Mouse (Mus musculus) lung, postnatal 0 days (tissue): Measurements from ENCODE around the gene Gm20388. TPM values are rescaled to one million over a fixed set of nuclear protein-coding genes. Genes with fewer than 3 reads are reported as not detected.
A peak's percentile ranks its signal among the peaks of the same experiment; 100 is the strongest.

Experiments
- ATAC-seq: fragments of 200-750 bp; cut with Nextera tagmentation; 2 replicates; pipeline ENCODE4 v1.8.0; 2017; ENCODE audit warnings: moderate library complexity
- DNase-seq: peaks from one replicate; pipeline ENCODE4 v3.0.0-alpha.2; 2016; ENCODE audit warnings: low spot score
- H3K27ac ChIP-seq: fragments of 300-500 bp; sonication (generic); 2 replicates; pipeline ENCODE4 v1.5.1; 2014; ENCODE audit warnings: antibody characterized with exemption, mild to moderate bottlenecking, low read length, mixed read lengths
- H3K27me3 ChIP-seq: fragments of 300-500 bp; sonication (generic); replicated peaks from 2 replicates; pipeline ENCODE4 v1.6.1; 2014; ENCODE audit warnings: low read length, mixed read lengths; ENCODE audit not compliant: insufficient read depth
- H3K36me3 ChIP-seq: fragments of 300-500 bp; sonication (generic); 2 replicates; pipeline ENCODE4 v1.6.1; 2014; ENCODE audit warnings: low read length, mixed read lengths; ENCODE audit not compliant: insufficient read depth
- H3K4me1 ChIP-seq: fragments of 300-500 bp; sonication (generic); 2 replicates; pipeline ENCODE4 v1.6.1; 2014; ENCODE audit warnings: antibody characterized with exemption, low read depth, low read length, mixed read lengths; ENCODE audit not compliant: insufficient read depth
- H3K4me2 ChIP-seq: fragments of 300-500 bp; sonication (generic); replicated peaks from 2 replicates; pipeline ENCODE4 v1.6.1; 2014; ENCODE audit warnings: low read depth, mild to moderate bottlenecking, low read length, moderate library complexity, mixed read lengths
- H3K4me3 ChIP-seq: fragments of 300-500 bp; sonication (generic); 2 replicates; pipeline ENCODE4 v1.5.1; 2014; ENCODE audit warnings: low read depth, low read length
- H3K9ac ChIP-seq: fragments of 300-500 bp; sonication (generic); replicated peaks from 2 replicates; pipeline ENCODE4 v1.6.1; 2014; ENCODE audit warnings: low read depth, mild to moderate bottlenecking
- H3K9me3 ChIP-seq: fragments of 300-500 bp; sonication (generic); 2 replicates; pipeline ENCODE4 v1.6.1; 2016; ENCODE audit warnings: low read length, mixed read lengths
- CTCF ChIP-seq: IDR thresholded peaks from 2 replicates; pipeline ENCODE4 v1.5.1; 2016; ENCODE audit warnings: antibody characterized with exemption, mild to moderate bottlenecking
- EP300 ChIP-seq: IDR thresholded peaks from 2 replicates; pipeline ENCODE4 v1.6.1; 2016; ENCODE audit warnings: antibody characterized with exemption, mild to moderate bottlenecking, control low read depth
- WGBS: fragments of 180-500 bp; shearing (Covaris S2); extraction: QIAGEN DNeasy Blood & Tissue Kit; methylation state at CpG from one replicate; pipeline ENCODE4 v1.1.7; 2014; 5-methylcytosine and 5-hydroxymethylcytosine counted together
- polyA plus RNA-seq: library from polyadenylated mRNA; unstranded; fragments of >200 nt; fragmentation: Nextera tagmentation; extraction: Ambion mirVana; gene quantifications from 2 replicates; pipeline ENCODE4 v1.2.1, GENCODE M21; 2015

The Gm20388 gene
- polyA plus RNA-seq, 1 experiment from 2014 or later = not detected

GRCm38 (mm10) chr8:123717516-123718490 lies 3807.2 kb downstream of the Gm20388 start:
- ATAC-seq (peak; percentile 95), DNase-seq (peak; percentile 96)
- Histone ChIP-seq H3K9me3 (no peaks in the 10 kb centered on the region), H3K27me3 (no peaks in the 10 kb centered on the region), H3K9ac (no peak overlapping the region), H3K36me3 (no peaks in the 10 kb centered on the region), H3K4me3 (no peak overlapping the region), H3K4me1 (peaks cover 6% of the 10 kb centered on the region; the same call in 1 of the 2 replicates), H3K4me2 (no peak overlapping the region), H3K27ac (peak overlapping the region; percentile 90)
- WGBS = 51% methylated on average over 15 of the region's 15 CpGs
- TF ChIP-seq EP300 = peak; percentile 23; the same call in 1 of the 2 replicates
- TF ChIP-seq CTCF = peak; percentile 2; the same call in 1 of the 2 replicates

- H3K36me3 ChIP-seq = no peaks in the 10 kb centered on the region
- H3K9me3 ChIP-seq = no peaks in the 10 kb centered on the region
- ATAC-seq (no peak), DNase-seq (no peak)
- no peak overlapping the region for H3K27ac ChIP-seq
- 81% methylated on average over 2 of the region's 2 CpGs for WGBS
- H3K4me3 ChIP-seq = no peak overlapping the region
- no peak overlapping the region for H3K4me2 ChIP-seq
- TF ChIP-seq CTCF = no peak
- TF ChIP-seq EP300 = no peak
- H3K9ac ChIP-seq = no peak overlapping the region
- peaks cover 6% of the 10 kb centered on the region; the same call in 1 of the 2 replicates for H3K4me1 ChIP-seq
- H3K27me3 ChIP-seq = no peaks in the 10 kb centered on the region
Observed at GRCm38 (mm10) chr8:123718752-123719151, 3808.1 kb downstream of the Gm20388 start.

- Histone ChIP-seq H3K27ac (no peak overlapping the region), H3K4me1 (peaks cover 6% of the 10 kb centered on the region; the same call in 1 of the 2 replicates), H3K4me2 (no peak overlapping the region), H3K9me3 (no peaks in the 10 kb centered on the region), H3K4me3 (no peak overlapping the region), H3K9ac (no peak overlapping the region), H3K36me3 (no peaks in the 10 kb centered on the region), H3K27me3 (no peaks in the 10 kb centered on the region)
- TF ChIP-seq EP300 (no peak), CTCF (no peak)
- 77% methylated on average over 6 of the region's 6 CpGs for WGBS
- ATAC-seq (no peak), DNase-seq (no peak)
Observed at GRCm38 (mm10) chr8:123719280-123719679, 3808.6 kb downstream of the Gm20388 start.

- WGBS = 78% methylated on average over 5 of the region's 5 CpGs
- ATAC-seq (no peak), DNase-seq (no peak)
- no peaks in the 10 kb centered on the region for H3K27me3 ChIP-seq
- H3K9me3 ChIP-seq = no peaks in the 10 kb centered on the region
- H3K4me1 ChIP-seq = peaks cover 6% of the 10 kb centered on the region; the same call in 1 of the 2 replicates
- H3K36me3 ChIP-seq = no peaks in the 10 kb centered on the region
- no peak overlapping the region for H3K27ac ChIP-seq
- no peak overlapping the region for H3K4me3 ChIP-seq
- no peak for TF ChIP-seq EP300
- no peak for TF ChIP-seq CTCF
- H3K4me2 ChIP-seq = no peak overlapping the region
- no peak overlapping the region for H3K9ac ChIP-seq
Observed at GRCm38 (mm10) chr8:123719811-123720210, 3809.2 kb downstream of the Gm20388 start.

- 0 out of 2 replicates have a peak overlapping the region, but pooled peaks have one; percentile 12 for H3K27ac ChIP-seq
- TF ChIP-seq CTCF = no peak
- TF ChIP-seq EP300 = no peak
- ATAC-seq = no peak
Observed at GRCm38 (mm10) chr8:123720471-123721001, 3809.9 kb downstream of the Gm20388 start.

GRCm38 (mm10) chr8:123722245-123722644 lies 3811.6 kb downstream of the Gm20388 start:
- H3K4me2 ChIP-seq = no peak overlapping the region
- no peak overlapping the region for H3K4me3 ChIP-seq
- H3K9me3 ChIP-seq = no peaks in the 10 kb centered on the region
- H3K9ac ChIP-seq = no peak overlapping the region
- H3K27me3 ChIP-seq = no peaks in the 10 kb centered on the region
- no peak for TF ChIP-seq CTCF
- TF ChIP-seq EP300 = no peak
- H3K36me3 ChIP-seq = no peaks in the 10 kb centered on the region
- WGBS = 93% methylated on average over 5 of the region's 5 CpGs
- peaks cover 6% of the 10 kb centered on the region; the same call in 1 of the 2 replicates for H3K4me1 ChIP-seq
- ATAC-seq (no peak), DNase-seq (no peak)
- no peak overlapping the region for H3K27ac ChIP-seq

More at GRCm38 (mm10) chr8:123720471-123721001, 3809.9 kb downstream of the Gm20388 start:
- no peak overlapping the region for H3K4me2 ChIP-seq
- no peak overlapping the region for H3K9ac ChIP-seq
- H3K36me3 ChIP-seq = no peaks in the 10 kb centered on the region
- no peaks in the 10 kb centered on the region for H3K9me3 ChIP-seq
- H3K27me3 ChIP-seq = no peaks in the 10 kb centered on the region
- peaks cover 6% of the 10 kb centered on the region; the same call in 1 of the 2 replicates for H3K4me1 ChIP-seq
- H3K4me3 ChIP-seq = no peak overlapping the region
- 23% methylated on average over 12 of the region's 12 CpGs for WGBS
- DNase-seq = peak; percentile 77
